Mouse (Mus musculus): ENCODE measurements at regions not wholly inside any gene's neighbourhood (a gene's known extent, or its start where the extent isn't known, plus 50 kb on each side); places are given as distances from the start of the nearest gene placed in this dataset.
A peak's percentile ranks its signal among the peaks of the same experiment; 100 is the strongest.

GRCm38 (mm10) chr9:88073165-88073564, 253.8 kb upstream of the Nt5e start:
- DNase-seq = peak; percentile 33

GRCm38 (mm10) chr9:88073579-88073978, 253.4 kb upstream of the Nt5e start:
- no peak for DNase-seq

- no peak for DNase-seq
Observed at GRCm38 (mm10) chr9:88082931-88083479, 244.0 kb upstream of the Nt5e start.

GRCm38 (mm10) chr9:88085181-88085816, 241.7 kb upstream of the Nt5e start:
- no peak for DNase-seq

GRCm38 (mm10) chr9:88085866-88086265, 241.1 kb upstream of the Nt5e start:
- no peak for DNase-seq

- no peak for DNase-seq
Observed at GRCm38 (mm10) chr9:88091781-88092527, 235.0 kb upstream of the Nt5e start.

- no peak for DNase-seq
Observed at GRCm38 (mm10) chr9:88092561-88092960, 234.4 kb upstream of the Nt5e start.

- no peak for DNase-seq
Observed at GRCm38 (mm10) chr9:88113094-88113493, 213.9 kb upstream of the Nt5e start.

- no peak for DNase-seq
Observed at GRCm38 (mm10) chr9:88120536-88120935, 206.5 kb upstream of the Nt5e start.

- no peak for DNase-seq
Observed at GRCm38 (mm10) chr9:88120963-88121570, 205.9 kb upstream of the Nt5e start.

GRCm38 (mm10) chr9:88124322-88125005, 202.5 kb upstream of the Nt5e start:
- peak; percentile 11 for DNase-seq

GRCm38 (mm10) chr9:88163025-88163780, 163.8 kb upstream of the Nt5e start:
- DNase-seq = no peak

GRCm38 (mm10) chr9:88177575-88178254, 149.3 kb upstream of the Nt5e start:
- DNase-seq = no peak

GRCm38 (mm10) chr9:88181189-88181994, 145.6 kb upstream of the Nt5e start:
- DNase-seq = no peak

- no peak for DNase-seq
Observed at GRCm38 (mm10) chr9:88207378-88207777, 119.6 kb upstream of the Nt5e start.

GRCm38 (mm10) chr9:88208022-88208421, 119.0 kb upstream of the Nt5e start:
- no peak for DNase-seq

GRCm38 (mm10) chr9:88214758-88215157, 112.2 kb upstream of the Nt5e start:
- DNase-seq = no peak

GRCm38 (mm10) chr9:88220360-88220759, 106.6 kb upstream of the Nt5e start:
- DNase-seq = no peak

GRCm38 (mm10) chr9:88221276-88221675, 105.7 kb upstream of the Nt5e start:
- no peak for DNase-seq

GRCm38 (mm10) chr9:88221850-88222353, 105.1 kb upstream of the Nt5e start:
- peak; percentile 28 for DNase-seq

- no peak for DNase-seq
Observed at GRCm38 (mm10) chr9:88237126-88237525, 89.9 kb upstream of the Nt5e start.

Data from lung, postnatal 36 days (tissue).